Mouse (Mus musculus) forebrain, embryonic 15.5 days (tissue): ENCODE data around the gene Zfp277. TPM values are rescaled to one million over a fixed set of nuclear protein-coding genes. Genes with fewer than 3 reads are reported as not detected.

ENCODE experiments used
- ATAC-seq: fragments of 200-750 bp; cut with Nextera tagmentation; replicated peaks from 2 replicates; pipeline ENCODE4 v1.8.0; 2017; ENCODE audit warnings: mild to moderate bottlenecking, moderate TSS enrichment, moderate library complexity
- H3K27ac ChIP-seq: fragments of 300-500 bp; sonication (generic); replicated peaks from 2 replicates; pipeline ENCODE4 v1.5.1; 2015; ENCODE audit warnings: mild to moderate bottlenecking, inconsistent platforms
- H3K27me3 ChIP-seq: fragments of 300-500 bp; sonication (generic); 2 replicates; pipeline ENCODE4 v1.6.1; 2015; ENCODE audit warnings: inconsistent platforms
- H3K36me3 ChIP-seq: fragments of 300-500 bp; sonication (generic); 2 replicates; pipeline ENCODE4 v1.6.1; 2015; ENCODE audit warnings: mild to moderate bottlenecking, inconsistent platforms
- H3K4me1 ChIP-seq: fragments of 300-500 bp; sonication (generic); 2 replicates; pipeline ENCODE4 v1.6.1; 2015; ENCODE audit warnings: inconsistent platforms
- H3K4me2 ChIP-seq: fragments of 300-500 bp; sonication (generic); replicated peaks from 2 replicates; pipeline ENCODE4 v1.6.1; 2015; ENCODE audit warnings: mild to moderate bottlenecking, inconsistent platforms
- H3K4me3 ChIP-seq: fragments of 300-500 bp; sonication (generic); 2 replicates; pipeline ENCODE4 v1.5.1; 2015; ENCODE audit warnings: mild to moderate bottlenecking, inconsistent platforms
- H3K9ac ChIP-seq: fragments of 300-500 bp; sonication (generic); replicated peaks from 2 replicates; pipeline ENCODE4 v1.6.1; 2015; ENCODE audit warnings: mild to moderate bottlenecking, inconsistent platforms
- H3K9me3 ChIP-seq: fragments of 300-500 bp; sonication (generic); 2 replicates; pipeline ENCODE4 v1.6.1; 2016; ENCODE audit warnings: inconsistent platforms
- WGBS: fragments of 180-500 bp; shearing (Covaris S2); methylation state at CpG from one replicate; pipeline ENCODE4 v1.1.7; 2015; ENCODE audit warnings: mixed read lengths; 5-methylcytosine and 5-hydroxymethylcytosine counted together
- polyA plus RNA-seq: library from polyadenylated mRNA; unstranded; fragments of >200 nt; fragmentation: Nextera tagmentation; extraction: Ambion mirVana; gene quantifications from 2 replicates; pipeline ENCODE4 v1.2.1, GENCODE M21; 2015

Gene Zfp277
- polyA plus RNA-seq, 1 experiment from 2014 or later = 27.5 TPM

DNA sequence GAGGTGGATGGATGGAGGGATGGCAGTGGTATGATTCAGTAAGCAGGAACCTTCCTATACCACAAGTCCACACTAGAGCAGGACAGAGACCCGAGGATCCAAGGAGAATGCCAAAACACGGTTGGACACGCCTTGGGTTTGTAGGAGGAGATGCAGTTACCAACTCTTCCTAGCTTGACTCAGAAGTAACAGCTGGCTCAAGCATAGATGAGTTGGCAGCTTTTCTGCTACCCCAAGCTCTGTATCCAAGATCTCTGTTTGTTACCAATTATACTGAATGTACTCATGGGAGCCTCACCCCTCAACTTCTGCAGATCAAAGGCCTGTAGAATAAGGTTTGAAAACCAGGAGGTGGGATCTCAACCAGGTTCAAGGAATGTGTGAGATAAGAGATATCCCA, 114.2 kb downstream of the Zfp277 start:
- Histone ChIP-seq H3K4me2 (no peak overlapping the region), H3K27me3 (no peaks in the 10 kb centered on the region), H3K27ac (no peak overlapping the region), H3K4me1 (peaks cover 3% of the 10 kb centered on the region; the same call in 1 of the 2 replicates), H3K9me3 (no peaks in the 10 kb centered on the region), H3K9ac (no peak overlapping the region), H3K4me3 (no peak overlapping the region), H3K36me3 (no peaks in the 10 kb centered on the region)
- WGBS = 97% methylated on average over 3 of the region's 3 CpGs
- no peak for ATAC-seq

DNA sequence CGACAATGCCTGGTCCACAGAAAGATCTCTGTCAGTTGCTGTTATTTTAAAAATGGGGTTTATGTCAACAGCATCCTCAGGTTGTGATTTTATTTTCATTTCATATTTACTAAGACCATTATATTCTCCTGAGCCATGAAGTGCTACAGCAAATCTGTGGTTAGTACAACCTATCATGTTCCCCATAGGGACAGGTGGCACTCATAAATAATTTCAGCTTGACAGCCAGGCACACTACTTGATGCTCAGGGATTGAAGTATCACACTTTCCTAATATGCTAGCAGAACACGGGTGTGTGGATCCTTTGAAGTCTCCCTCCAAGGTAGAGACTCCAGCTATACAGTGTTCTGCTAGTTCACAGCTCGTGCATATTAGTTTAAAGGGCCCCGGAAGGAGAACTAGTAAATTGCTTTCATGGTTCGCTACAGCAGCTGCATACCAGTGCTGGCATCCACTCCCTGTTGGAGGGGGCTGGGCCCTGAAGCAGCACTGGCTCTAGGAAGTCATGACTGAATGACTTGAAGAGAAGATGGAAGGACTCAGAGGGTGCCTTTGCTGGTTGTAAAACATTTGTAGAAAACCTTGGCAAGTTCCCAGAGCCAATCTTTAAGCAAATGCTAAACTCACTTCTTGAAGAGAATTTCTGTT, 118.6 kb downstream of the Zfp277 start:
- ATAC-seq = no peak
- Histone ChIP-seq H3K27me3 (no peaks in the 10 kb centered on the region), H3K4me1 (peaks cover 6% of the 10 kb centered on the region), H3K36me3 (no peaks in the 10 kb centered on the region), H3K4me2 (no peak overlapping the region), H3K27ac (no peak overlapping the region), H3K9me3 (no peaks in the 10 kb centered on the region), H3K9ac (no peak overlapping the region), H3K4me3 (no peak overlapping the region)
- WGBS = 55% methylated on average over 5 of the region's 5 CpGs

DNA sequence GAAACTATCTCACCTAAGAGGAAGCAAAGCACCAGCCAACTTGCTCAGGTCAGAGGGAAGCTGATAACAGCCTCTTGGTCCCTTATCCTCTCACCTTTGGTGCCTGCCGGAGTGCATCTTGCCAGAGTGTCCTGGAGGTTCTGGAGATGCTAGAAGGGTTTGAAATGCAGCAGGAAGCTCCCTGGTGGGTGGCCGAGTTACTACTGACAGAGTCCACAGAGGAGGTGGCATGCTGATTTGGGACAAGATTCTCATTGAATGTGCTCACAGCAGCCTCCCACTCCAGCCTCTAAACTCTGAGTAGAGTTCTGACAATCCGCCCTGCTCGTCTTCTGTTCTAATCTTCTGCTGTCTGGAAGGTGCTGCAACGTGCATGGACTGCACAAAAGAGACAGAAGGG, 120.1 kb downstream of the Zfp277 start:
- 76% methylated on average over 5 of the region's 5 CpGs for WGBS
- Histone ChIP-seq H3K27ac (no peak overlapping the region), H3K27me3 (no peaks in the 10 kb centered on the region), H3K36me3 (no peaks in the 10 kb centered on the region), H3K4me1 (peaks cover 6% of the 10 kb centered on the region), H3K4me3 (no peak overlapping the region), H3K4me2 (no peak overlapping the region), H3K9me3 (no peaks in the 10 kb centered on the region), H3K9ac (no peak overlapping the region)
- ATAC-seq = no peak

DNA sequence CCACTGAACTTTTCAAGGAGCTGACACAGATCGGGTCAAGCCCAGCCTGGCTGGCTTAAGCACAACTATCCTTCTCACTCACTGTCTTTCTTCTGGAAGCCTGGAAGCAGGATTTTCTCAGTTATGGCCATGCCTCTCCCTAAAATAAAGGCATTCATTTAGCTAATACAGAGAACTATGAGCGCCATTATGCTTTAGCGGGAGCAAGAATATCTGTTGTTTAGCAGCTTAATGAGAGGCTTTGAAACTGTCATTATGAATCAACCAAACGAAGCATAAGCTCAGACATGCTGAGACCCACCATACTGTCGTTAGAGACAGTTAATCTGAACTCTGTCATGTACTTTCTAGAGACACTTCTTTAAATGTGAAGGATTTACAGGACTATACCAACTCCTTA, 120.9 kb downstream of the Zfp277 start:
- Histone ChIP-seq H3K36me3 (no peaks in the 10 kb centered on the region), H3K4me2 (no peak overlapping the region), H3K9ac (no peak overlapping the region), H3K4me1 (peaks cover 6% of the 10 kb centered on the region), H3K9me3 (no peaks in the 10 kb centered on the region), H3K4me3 (no peak overlapping the region), H3K27ac (no peak overlapping the region), H3K27me3 (no peaks in the 10 kb centered on the region)
- ATAC-seq = peak; percentile 53; the same call in 1 of the 2 replicates
- 15% methylated on average over 5 of the region's 5 CpGs for WGBS

DNA sequence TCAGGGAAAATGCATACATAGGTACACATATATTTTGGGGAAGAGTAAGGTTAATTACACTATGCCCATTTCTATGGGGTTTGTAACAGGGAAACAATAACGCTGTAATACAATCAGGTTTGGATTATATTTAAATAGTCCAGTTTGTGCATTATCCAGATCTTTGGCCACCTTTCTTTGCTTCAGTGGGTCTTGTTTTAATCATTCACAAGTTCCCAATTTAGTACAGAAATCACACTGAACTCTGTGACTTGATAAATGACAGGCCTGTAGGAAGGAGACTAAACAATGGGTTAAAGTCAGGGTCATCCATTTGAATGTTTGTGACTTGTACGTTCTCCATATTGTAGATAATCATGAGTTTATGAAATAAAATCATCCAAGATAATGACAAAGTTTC, 130.6 kb downstream of the Zfp277 start:
- no peak overlapping the region for H3K4me2 ChIP-seq
- H3K27ac ChIP-seq = no peak overlapping the region
- no peak overlapping the region for H3K9ac ChIP-seq
- H3K9me3 ChIP-seq = no peaks in the 10 kb centered on the region
- no peaks in the 10 kb centered on the region for H3K4me1 ChIP-seq
- H3K27me3 ChIP-seq = no peaks in the 10 kb centered on the region
- ATAC-seq = no peak
- H3K36me3 ChIP-seq = no peaks in the 10 kb centered on the region
- no peak overlapping the region for H3K4me3 ChIP-seq
- WGBS = 97% methylated on average over 2 of the region's 2 CpGs

DNA sequence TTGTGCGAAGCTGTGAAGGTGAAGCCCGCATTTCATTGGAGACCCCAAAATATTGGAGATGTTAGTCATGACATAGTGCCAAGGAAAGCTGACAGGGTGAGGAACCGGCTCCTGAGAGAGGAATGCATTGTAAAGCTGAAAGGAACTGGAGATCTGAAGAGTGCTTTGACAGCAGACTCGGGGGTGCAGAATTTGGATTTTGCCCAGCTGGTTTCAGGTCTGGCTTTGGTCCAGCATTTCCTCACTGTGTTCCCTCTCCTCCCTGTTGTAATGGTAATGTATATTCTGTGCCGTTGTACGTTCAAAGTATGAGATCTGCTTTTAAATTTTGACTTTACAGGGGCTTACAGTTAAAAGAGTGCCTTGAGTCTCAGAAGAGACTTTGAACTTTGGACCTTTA, 141.7 kb downstream of the Zfp277 start:
- 0 out of 2 replicates have a peak, but pooled peaks have one; percentile 8 for ATAC-seq
- 26% methylated on average over 6 of the region's 6 CpGs for WGBS
- Histone ChIP-seq H3K4me3 (no peak overlapping the region), H3K4me1 (peaks cover 4% of the 10 kb centered on the region; the same call in 1 of the 2 replicates), H3K36me3 (no peaks in the 10 kb centered on the region), H3K9ac (no peak overlapping the region), H3K27ac (no peak overlapping the region), H3K27me3 (no peaks in the 10 kb centered on the region), H3K9me3 (no peaks in the 10 kb centered on the region), H3K4me2 (no peak overlapping the region)

DNA sequence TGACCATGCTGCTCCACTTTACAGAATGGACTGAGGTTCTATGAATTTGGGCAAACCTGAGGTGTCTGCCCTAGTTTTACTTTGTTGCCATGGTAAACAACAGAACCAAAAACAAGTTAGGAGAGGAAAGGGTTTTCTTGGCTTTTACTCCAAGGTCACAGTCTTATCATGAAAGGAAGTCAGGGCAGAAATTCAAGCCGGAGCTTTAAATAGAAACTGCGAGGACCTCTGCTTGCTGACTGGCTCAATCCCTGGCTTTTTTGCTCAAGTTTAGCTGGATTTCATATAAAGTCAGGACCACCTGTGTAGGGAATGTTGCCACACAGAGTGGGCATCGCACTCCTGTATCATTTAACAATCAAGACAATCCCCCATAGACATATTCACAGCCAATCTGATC, 147.1 kb downstream of the Zfp277 start:
- ATAC-seq = no peak
- WGBS = 94% methylated on average over 3 of the region's 3 CpGs
- H3K4me1 ChIP-seq = peaks cover 1% of the 10 kb centered on the region; the same call in 1 of the 2 replicates

DNA sequence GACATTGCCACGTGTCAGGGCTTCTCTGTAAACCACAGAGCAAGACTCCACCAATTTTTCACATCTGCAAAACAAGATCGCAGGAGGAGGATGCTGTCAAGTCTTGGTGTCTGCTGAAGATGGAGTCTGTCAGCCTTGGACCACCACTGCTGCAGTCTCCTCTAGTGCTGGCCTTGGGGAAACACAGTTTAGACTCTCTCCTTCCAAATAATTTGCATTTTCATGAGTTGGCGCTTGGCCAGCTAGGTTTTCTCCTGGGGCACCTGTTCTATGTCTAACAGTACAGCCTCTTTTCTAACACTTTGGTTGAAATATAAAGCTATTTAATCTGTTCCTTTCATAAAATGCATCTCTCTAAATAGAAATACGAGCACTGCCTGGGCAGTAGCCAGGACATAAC, 159.2 kb downstream of the Zfp277 start:
- no peak overlapping the region for H3K4me3 ChIP-seq
- no peak overlapping the region for H3K9ac ChIP-seq
- no peaks in the 10 kb centered on the region for H3K9me3 ChIP-seq
- no peaks in the 10 kb centered on the region for H3K36me3 ChIP-seq
- no peaks in the 10 kb centered on the region for H3K4me1 ChIP-seq
- ATAC-seq = 0 out of 2 replicates have a peak, but pooled peaks have one; percentile 48
- no peaks in the 10 kb centered on the region for H3K27me3 ChIP-seq
- WGBS = 72% methylated on average over 4 of the region's 4 CpGs
- no peak overlapping the region for H3K27ac ChIP-seq
- H3K4me2 ChIP-seq = no peak overlapping the region

More for the DNA sequence above, 147.1 kb downstream of the Zfp277 start:
- Histone ChIP-seq H3K4me2 (no peak overlapping the region), H3K36me3 (no peaks in the 10 kb centered on the region), H3K27ac (no peak overlapping the region), H3K9ac (no peak overlapping the region), H3K4me3 (no peak overlapping the region), H3K9me3 (no peaks in the 10 kb centered on the region), H3K27me3 (no peaks in the 10 kb centered on the region)

DNA sequence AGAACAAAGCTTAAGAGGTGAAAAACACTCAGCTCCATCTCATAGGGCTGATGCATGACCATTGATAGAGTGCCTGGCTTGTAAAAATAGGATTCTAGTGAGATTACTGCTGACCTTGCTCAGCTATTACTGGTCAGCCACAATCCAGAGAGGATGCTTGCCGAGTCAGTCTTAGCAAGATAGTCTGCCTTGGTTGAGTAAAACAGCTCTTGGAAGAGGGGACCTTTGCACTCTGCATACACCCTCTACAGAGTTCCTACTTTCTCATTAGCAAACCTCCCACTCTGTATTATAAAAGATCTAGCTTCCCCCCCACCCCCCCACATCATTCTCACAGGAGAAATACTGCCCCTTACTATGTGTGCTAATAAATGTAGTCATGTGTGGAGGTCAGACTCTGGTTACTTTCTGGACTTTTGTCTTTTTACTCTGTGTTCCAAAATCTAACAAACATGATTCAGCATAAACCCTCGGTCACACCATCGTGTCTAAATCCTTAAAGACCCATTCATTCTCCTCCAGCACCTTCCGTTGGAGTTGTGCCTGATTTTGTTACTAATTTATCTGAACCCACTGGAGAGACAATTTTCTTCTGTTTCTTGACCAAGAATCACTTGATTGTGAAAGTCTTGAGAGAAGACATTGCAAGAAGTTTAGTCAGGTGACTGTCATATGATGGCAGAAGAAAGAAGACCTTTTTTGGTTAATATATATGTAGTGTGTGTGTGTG, 164.9 kb downstream of the Zfp277 start:
- Histone ChIP-seq H3K27ac (no peak overlapping the region), H3K4me1 (no peaks in the 10 kb centered on the region), H3K9ac (no peak overlapping the region), H3K36me3 (no peaks in the 10 kb centered on the region), H3K4me2 (no peak overlapping the region), H3K9me3 (no peaks in the 10 kb centered on the region), H3K4me3 (no peak overlapping the region), H3K27me3 (no peaks in the 10 kb centered on the region)
- ATAC-seq = no peak
- 78% methylated on average over 4 of the region's 4 CpGs for WGBS

DNA sequence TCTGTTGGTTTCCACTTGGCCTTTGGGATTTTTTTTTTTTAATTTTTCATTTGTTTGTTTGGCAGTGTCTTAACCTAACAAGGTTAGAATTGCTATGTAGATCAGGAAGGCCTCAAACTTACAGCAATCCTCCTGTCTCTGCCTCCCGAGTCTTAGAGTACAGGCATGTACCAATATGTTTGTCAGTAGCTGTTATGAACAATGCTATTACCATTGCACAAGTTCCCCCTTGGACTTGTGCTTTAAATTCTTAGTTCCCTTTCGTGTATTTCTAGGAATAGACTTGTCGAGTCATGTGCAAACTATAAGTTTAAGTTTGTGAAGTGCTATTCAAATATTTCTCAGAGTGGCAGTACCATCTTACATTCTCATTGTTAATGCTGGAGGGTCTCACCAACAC, 168.1 kb downstream of the Zfp277 start:
- ATAC-seq = no peak
- H3K4me2 ChIP-seq = no peak overlapping the region
- 93% methylated on average over 3 of the region's 3 CpGs for WGBS

DNA sequence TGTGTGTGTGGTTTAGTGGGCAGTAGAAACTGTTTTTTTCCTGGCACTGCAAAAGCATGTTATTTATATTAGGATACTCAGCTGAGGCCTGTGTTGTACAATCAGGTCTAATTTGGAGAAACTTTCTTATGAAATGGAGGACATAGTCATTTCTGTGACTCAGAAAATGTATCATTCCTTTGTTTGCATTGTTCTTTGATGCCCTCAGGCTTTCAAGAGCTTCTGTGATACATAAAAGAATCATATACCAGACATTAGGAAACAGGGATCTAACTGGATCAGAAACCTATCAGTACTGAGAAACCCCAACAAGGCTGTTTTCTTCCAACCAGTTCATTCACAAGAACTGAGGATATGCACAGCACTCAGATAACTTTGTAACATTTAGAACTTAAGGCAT, 170.8 kb downstream of the Zfp277 start:
- ATAC-seq = no peak
- Histone ChIP-seq H3K4me3 (no peak overlapping the region), H3K4me1 (no peaks in the 10 kb centered on the region), H3K27ac (no peak overlapping the region), H3K9ac (no peak overlapping the region), H3K27me3 (no peaks in the 10 kb centered on the region), H3K4me2 (no peak overlapping the region), H3K36me3 (no peaks in the 10 kb centered on the region), H3K9me3 (no peaks in the 10 kb centered on the region)

More for the DNA sequence above, 168.1 kb downstream of the Zfp277 start:
- H3K36me3 ChIP-seq = no peaks in the 10 kb centered on the region
- no peaks in the 10 kb centered on the region for H3K27me3 ChIP-seq
- no peak overlapping the region for H3K27ac ChIP-seq
- H3K4me3 ChIP-seq = no peak overlapping the region
- H3K9me3 ChIP-seq = no peaks in the 10 kb centered on the region
- H3K9ac ChIP-seq = no peak overlapping the region
- H3K4me1 ChIP-seq = no peaks in the 10 kb centered on the region

DNA sequence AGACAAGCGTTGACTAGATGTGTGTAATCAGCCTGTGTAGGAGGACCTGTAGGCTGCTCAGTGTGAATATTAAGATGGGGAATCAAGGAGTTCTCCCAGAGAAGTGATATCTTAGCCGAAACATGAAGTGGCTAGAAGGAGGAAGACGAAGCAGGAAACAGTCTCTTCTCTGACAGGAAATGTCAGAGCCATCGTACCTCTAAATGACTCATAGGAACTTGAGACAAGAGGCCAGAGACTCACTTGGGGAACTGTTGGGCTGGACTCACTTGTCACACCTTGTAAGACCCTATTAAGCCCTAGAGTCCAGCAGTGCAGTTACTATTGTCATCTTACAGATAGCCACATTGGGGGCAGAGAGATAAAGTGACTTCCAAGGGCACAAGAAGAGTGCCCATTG, 172.4 kb downstream of the Zfp277 start:
- Histone ChIP-seq H3K27me3 (no peaks in the 10 kb centered on the region), H3K4me2 (no peak overlapping the region), H3K27ac (no peak overlapping the region), H3K9ac (no peak overlapping the region), H3K9me3 (no peaks in the 10 kb centered on the region), H3K4me3 (no peak overlapping the region), H3K4me1 (no peaks in the 10 kb centered on the region), H3K36me3 (no peaks in the 10 kb centered on the region)
- WGBS = 93% methylated on average over 4 of the region's 4 CpGs
- ATAC-seq = no peak
